Mouse (Mus musculus): ENCODE measurements at regions not wholly inside any gene's neighbourhood (a gene's known extent, or its start where the extent isn't known, plus 50 kb on each side); places are given as distances from the start of the nearest gene placed in this dataset.
"Not testable (repeated sequence)": the region's sequence is repeated elsewhere in the genome, so short reads cannot be mapped to it uniquely, and the experiment has no call there.

GRCm38 (mm10) chr1:47299311-47299710 is 406.7 kb upstream of the Slc39a10 start:
- Histone ChIP-seq H3K27ac (ENCODE audit: control insufficient read depth, insufficient read depth, low read depth, low read length) (no peak overlapping the region), H3K4me1 (ENCODE audit: control insufficient read depth, insufficient read depth, low read length) (no peaks in the 10 kb centered on the region), H3K4me3 (ENCODE audit: control insufficient read depth, low read depth, low read length) (no peak overlapping the region), H3K36me3 (ENCODE audit: control insufficient read depth, insufficient read depth, low read length) (no peaks in the 10 kb centered on the region), H3K27me3 (ENCODE audit: control insufficient read depth, insufficient read depth, low read length) (no peaks in the 10 kb centered on the region)
- no peak for TF ChIP-seq CTCF (IDR thresholded peaks at IDR 0.05; ENCODE audit: control insufficient read depth, insufficient read depth, insufficient replicate concordance, low read depth, low read length)
- no peak for TF ChIP-seq POLR2A (IDR thresholded peaks at IDR 0.05; ENCODE audit: control insufficient read depth, low read depth, low read length)

DNA sequence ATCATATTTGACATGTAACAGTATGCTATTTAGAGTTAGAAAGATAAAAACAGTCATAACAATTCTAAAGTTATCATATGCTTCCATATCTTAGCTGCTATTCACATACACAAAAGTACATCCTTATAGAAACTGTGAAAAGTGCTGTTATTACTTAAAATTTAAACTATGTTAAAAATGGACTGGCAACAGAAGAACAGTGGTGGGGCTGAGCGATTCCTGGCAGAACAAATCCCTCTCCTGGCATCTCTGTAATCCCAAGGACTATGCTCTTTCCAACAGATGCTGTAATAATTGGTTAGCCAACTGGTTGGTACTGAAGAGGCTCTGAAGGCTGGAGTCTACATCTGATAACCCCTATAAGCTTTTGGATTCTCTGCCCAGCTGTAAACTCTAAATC is 393.0 kb upstream of the Slc39a10 start:
- Histone ChIP-seq H3K27ac (ENCODE audit: control insufficient read depth, insufficient read depth, low read depth, low read length) (no peak overlapping the region), H3K36me3 (ENCODE audit: control insufficient read depth, insufficient read depth, low read length) (no peaks in the 10 kb centered on the region), H3K27me3 (ENCODE audit: control insufficient read depth, insufficient read depth, low read length) (no peaks in the 10 kb centered on the region), H3K4me1 (ENCODE audit: control insufficient read depth, insufficient read depth, low read length) (no peaks in the 10 kb centered on the region), H3K4me3 (ENCODE audit: control insufficient read depth, low read depth, low read length) (no peak overlapping the region)
- TF ChIP-seq POLR2A (IDR thresholded peaks at IDR 0.05; ENCODE audit: control insufficient read depth, low read depth, low read length), result no peak
- no peak for TF ChIP-seq CTCF (IDR thresholded peaks at IDR 0.05; ENCODE audit: control insufficient read depth, insufficient read depth, insufficient replicate concordance, low read depth, low read length)

GRCm38 (mm10) chr1:47278321-47279020 is 385.8 kb upstream of the Slc39a10 start:
- Histone ChIP-seq H3K4me3 (ENCODE audit: control insufficient read depth, low read depth, low read length) (no peak overlapping the region), H3K27ac (ENCODE audit: control insufficient read depth, insufficient read depth, low read depth, low read length) (no peak overlapping the region), H3K4me1 (ENCODE audit: control insufficient read depth, insufficient read depth, low read length) (no peaks in the 10 kb centered on the region), H3K36me3 (ENCODE audit: control insufficient read depth, insufficient read depth, low read length) (no peaks in the 10 kb centered on the region), H3K27me3 (ENCODE audit: control insufficient read depth, insufficient read depth, low read length) (no peaks in the 10 kb centered on the region)
- TF ChIP-seq CTCF (IDR thresholded peaks at IDR 0.05; ENCODE audit: control insufficient read depth, insufficient read depth, insufficient replicate concordance, low read depth, low read length) (no peak), POLR2A (IDR thresholded peaks at IDR 0.05; ENCODE audit: control insufficient read depth, low read depth, low read length) (no peak)

- Histone ChIP-seq H3K4me3 (ENCODE audit: control insufficient read depth, low read depth, low read length) (no peak overlapping the region), H3K36me3 (ENCODE audit: control insufficient read depth, insufficient read depth, low read length) (no peaks in the 10 kb centered on the region), H3K27me3 (ENCODE audit: control insufficient read depth, insufficient read depth, low read length) (no peaks in the 10 kb centered on the region), H3K27ac (ENCODE audit: control insufficient read depth, insufficient read depth, low read depth, low read length) (no peak overlapping the region), H3K4me1 (ENCODE audit: control insufficient read depth, insufficient read depth, low read length) (no peaks in the 10 kb centered on the region)
- no peak for TF ChIP-seq CTCF (IDR thresholded peaks at IDR 0.05; ENCODE audit: control insufficient read depth, insufficient read depth, insufficient replicate concordance, low read depth, low read length)
- no peak for TF ChIP-seq POLR2A (IDR thresholded peaks at IDR 0.05; ENCODE audit: control insufficient read depth, low read depth, low read length)
These were observed 385.2 kb upstream of the Slc39a10 start for GRCm38 (mm10) chr1:47277839-47278238.

DNA sequence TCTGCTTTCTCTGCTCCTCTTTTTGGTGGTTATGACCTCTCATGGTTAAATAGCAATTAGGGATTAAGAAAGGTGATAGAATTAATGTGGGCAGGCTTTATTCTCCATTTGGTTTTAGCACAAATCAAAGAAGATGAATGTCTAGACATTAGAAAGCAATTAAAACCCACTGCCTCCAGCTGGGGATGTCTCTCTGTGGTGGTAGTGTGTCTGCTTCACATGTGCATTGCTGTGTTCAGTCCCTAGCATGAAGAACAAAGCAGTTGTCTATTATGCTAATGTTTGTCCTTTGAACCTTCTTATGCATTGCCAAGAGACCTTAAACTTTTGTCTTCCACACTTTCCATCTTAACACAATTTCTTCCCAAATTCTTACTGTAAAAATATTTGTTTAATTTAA is 379.5 kb upstream of the Slc39a10 start:
- no peaks in the 10 kb centered on the region for H3K36me3 ChIP-seq (ENCODE audit: control insufficient read depth, insufficient read depth, low read length)
- no peak overlapping the region for H3K27ac ChIP-seq (ENCODE audit: control insufficient read depth, insufficient read depth, low read depth, low read length)
- TF ChIP-seq POLR2A (IDR thresholded peaks at IDR 0.05; ENCODE audit: control insufficient read depth, low read depth, low read length), result no peak
- TF ChIP-seq CTCF (IDR thresholded peaks at IDR 0.05; ENCODE audit: control insufficient read depth, insufficient read depth, insufficient replicate concordance, low read depth, low read length), result no peak
- H3K27me3 ChIP-seq (ENCODE audit: control insufficient read depth, insufficient read depth, low read length), result no peaks in the 10 kb centered on the region
- no peak overlapping the region for H3K4me3 ChIP-seq (ENCODE audit: control insufficient read depth, low read depth, low read length)
- no peaks in the 10 kb centered on the region for H3K4me1 ChIP-seq (ENCODE audit: control insufficient read depth, insufficient read depth, low read length)

DNA sequence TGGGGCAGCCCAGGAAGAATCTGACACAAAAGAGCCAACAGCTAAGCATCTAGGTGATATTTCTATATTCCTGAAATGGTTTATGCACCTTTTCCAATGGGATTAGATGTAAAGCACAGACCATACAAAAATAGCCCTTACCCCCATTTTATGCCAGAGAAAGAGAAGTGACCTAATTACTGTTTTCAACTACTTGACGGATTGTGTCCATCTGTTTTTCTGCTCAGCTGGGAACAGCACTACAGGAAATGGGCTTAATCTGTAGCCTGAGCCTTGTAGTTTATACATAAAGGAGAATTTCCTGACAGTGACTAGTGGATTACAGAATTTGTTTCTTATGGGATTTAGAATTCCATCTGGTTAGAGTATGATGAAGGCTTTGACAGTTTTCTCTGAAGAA is 371.0 kb upstream of the Slc39a10 start:
- no peaks in the 10 kb centered on the region for H3K27me3 ChIP-seq (ENCODE audit: control insufficient read depth, insufficient read depth, low read length)
- TF ChIP-seq POLR2A (IDR thresholded peaks at IDR 0.05; ENCODE audit: control insufficient read depth, low read depth, low read length), result no peak
- no peak for TF ChIP-seq CTCF (IDR thresholded peaks at IDR 0.05; ENCODE audit: control insufficient read depth, insufficient read depth, insufficient replicate concordance, low read depth, low read length)

GRCm38 (mm10) chr1:47261505-47262130 is 369.0 kb upstream of the Slc39a10 start:
- H3K4me3 ChIP-seq (ENCODE audit: control insufficient read depth, low read depth, low read length), result no peak overlapping the region
- TF ChIP-seq CTCF (IDR thresholded peaks at IDR 0.05; ENCODE audit: control insufficient read depth, insufficient read depth, insufficient replicate concordance, low read depth, low read length), result no peak
- no peak for TF ChIP-seq POLR2A (IDR thresholded peaks at IDR 0.05; ENCODE audit: control insufficient read depth, low read depth, low read length)
- H3K27ac ChIP-seq (ENCODE audit: control insufficient read depth, insufficient read depth, low read depth, low read length), result no peak overlapping the region
- H3K4me1 ChIP-seq (ENCODE audit: control insufficient read depth, insufficient read depth, low read length), result no peaks in the 10 kb centered on the region
- no peaks in the 10 kb centered on the region for H3K27me3 ChIP-seq (ENCODE audit: control insufficient read depth, insufficient read depth, low read length)
- no peaks in the 10 kb centered on the region for H3K36me3 ChIP-seq (ENCODE audit: control insufficient read depth, insufficient read depth, low read length)

More for the DNA sequence above, 371.0 kb upstream of the Slc39a10 start:
- Histone ChIP-seq H3K4me1 (ENCODE audit: control insufficient read depth, insufficient read depth, low read length) (no peaks in the 10 kb centered on the region), H3K36me3 (ENCODE audit: control insufficient read depth, insufficient read depth, low read length) (no peaks in the 10 kb centered on the region), H3K27ac (ENCODE audit: control insufficient read depth, insufficient read depth, low read depth, low read length) (no peak overlapping the region), H3K4me3 (ENCODE audit: control insufficient read depth, low read depth, low read length) (no peak overlapping the region)

DNA sequence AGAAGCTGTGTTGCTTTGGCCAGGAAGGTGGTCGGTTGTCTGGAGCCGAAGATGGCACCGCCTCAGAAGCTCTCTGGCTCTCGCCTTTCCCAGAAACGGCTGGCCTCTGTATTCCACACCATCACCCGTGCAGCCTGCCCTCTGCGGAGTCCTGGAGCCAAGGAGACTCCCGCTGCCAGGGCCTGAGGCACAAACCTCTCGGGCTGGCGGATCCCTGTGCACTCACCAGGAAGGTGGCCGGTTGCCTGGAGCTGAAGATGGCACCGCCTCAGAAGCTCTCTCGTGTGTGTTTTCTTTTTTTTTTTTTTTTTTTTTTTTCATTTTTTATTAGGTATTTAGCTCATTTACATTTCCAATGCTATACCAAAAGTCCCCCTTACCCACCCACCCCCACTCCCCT is 358.1 kb upstream of the Slc39a10 start:
- not testable (repeated sequence) for H3K4me1 ChIP-seq (ENCODE audit: control insufficient read depth, insufficient read depth, low read length); H3K27me3 ChIP-seq (ENCODE audit: control insufficient read depth, insufficient read depth, low read length); H3K4me3 ChIP-seq (ENCODE audit: control insufficient read depth, low read depth, low read length); H3K36me3 ChIP-seq (ENCODE audit: control insufficient read depth, insufficient read depth, low read length); H3K27ac ChIP-seq (ENCODE audit: control insufficient read depth, insufficient read depth, low read depth, low read length)
